Mouse (Mus musculus) erythroblast, embryonic 14.5 days (primary cell): ENCODE data around the gene Klf1.

ENCODE experiments used
- GATA1 ChIP-seq: IDR thresholded peaks from 2 replicates; pipeline ENCODE4 v1.6.1; 2012; ENCODE audit warnings: low read length, inconsistent platforms, mixed read lengths
- TAL1 ChIP-seq: IDR thresholded peaks from 3 replicates; pipeline ENCODE4 v1.6.1; 2012; ENCODE audit warnings: low read length, inconsistent platforms, mixed read lengths

- TF ChIP-seq GATA1 (no peak), TAL1 (no peak)
Measured at GRCm38 (mm10) chr8:84878915-84879314, 22.8 kb upstream of the Klf1 start.
